Mouse (Mus musculus) liver, postnatal 0 days (tissue): Measurements from ENCODE around the gene Nfix.

Experiments
- CTCF ChIP-seq: sonication (generic); IDR thresholded peaks from 2 replicates; pipeline ENCODE4 v1.5.1; 2016; ENCODE audit warnings: antibody characterized with exemption, low read depth
- EP300 ChIP-seq: IDR thresholded peaks from 2 replicates; pipeline ENCODE4 v1.6.1; 2016; ENCODE audit warnings: antibody characterized with exemption, low read depth, mild to moderate bottlenecking

DNA sequence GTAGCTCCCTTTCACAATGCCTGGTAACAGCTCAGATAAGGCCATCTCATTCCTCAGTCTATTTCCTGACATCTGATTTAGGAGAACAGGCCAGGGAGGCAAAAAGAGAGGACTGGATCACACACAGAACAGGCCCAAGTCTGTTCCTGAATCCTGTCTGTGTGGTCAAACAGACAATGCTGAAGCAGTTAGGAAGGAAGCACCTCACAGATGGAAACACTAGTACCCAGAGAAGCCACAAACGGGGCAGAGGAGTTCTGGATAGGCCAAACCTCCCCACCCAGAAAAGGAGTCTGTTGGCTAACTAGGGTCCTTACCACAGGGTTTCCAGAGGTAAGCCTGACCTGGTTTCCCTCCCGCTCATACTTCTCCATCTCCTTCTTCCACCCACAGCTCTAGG is 117.9 kb downstream of the Nfix start:
- no peak for TF ChIP-seq CTCF
- TF ChIP-seq EP300, result no peak
